Mouse (Mus musculus) myocyte (in vitro differentiated cells): Measurements from ENCODE around the gene Idh2.

Experiments
- CEBPB ChIP-seq: IDR thresholded peaks from 2 replicates; pipeline ENCODE4 v1.6.1; 2011; ENCODE audit warnings: mild to moderate bottlenecking, moderate library complexity; ENCODE audit not compliant: poor library complexity, insufficient read depth, severe bottlenecking
- MAX ChIP-seq: IDR thresholded peaks from one replicate; pipeline ENCODE4 v1.6.1; 2011; ENCODE audit warnings: low read depth, mild to moderate bottlenecking, control low read depth
- MYOG ChIP-seq, 3 experiments: IDR thresholded peaks; one replicate each; pipeline ENCODE4 v1.6.1; 2011; ENCODE audit warnings: control low read depth in 2 of 3, low read depth in 2 of 3, mild to moderate bottlenecking in 2 of 3; ENCODE audit not compliant: insufficient read length in 2 of 3, control insufficient read depth in 1 of 3, insufficient read depth in 1 of 3
- POLR2A ChIP-seq: IDR thresholded peaks from one replicate; pipeline ENCODE4 v1.6.1; 2011; ENCODE audit warnings: low read depth, mild to moderate bottlenecking, control low read depth, moderate library complexity; ENCODE audit not compliant: insufficient read length
- POLR2AphosphoS2 ChIP-seq: IDR thresholded peaks from one replicate; pipeline ENCODE4 v1.6.1; 2011; ENCODE audit warnings: low read depth, control low read depth; ENCODE audit not compliant: insufficient read length
- REST ChIP-seq: IDR thresholded peaks from one replicate; pipeline ENCODE4 v1.6.1; 2011; ENCODE audit warnings: mild to moderate bottlenecking, control low read depth, moderate library complexity; ENCODE audit not compliant: insufficient read depth, insufficient read length
- TCF12 ChIP-seq: IDR thresholded peaks from one replicate; pipeline ENCODE4 v1.6.1; 2011; ENCODE audit warnings: mild to moderate bottlenecking, control low read depth; ENCODE audit not compliant: poor library complexity, insufficient read depth, severe bottlenecking
- TCF3 ChIP-seq: IDR thresholded peaks from one replicate; pipeline ENCODE4 v1.6.1; 2011; ENCODE audit warnings: low read depth, control low read depth; ENCODE audit not compliant: insufficient read length
- USF1 ChIP-seq: IDR thresholded peaks from one replicate; pipeline ENCODE4 v1.6.1; 2011; ENCODE audit warnings: low read depth, mild to moderate bottlenecking, control low read depth, moderate library complexity

GRCm38 (mm10) chr7:80075946-80076583 is 39.1 kb downstream of the Idh2 start:
- no peak for TF ChIP-seq POLR2A
- TF ChIP-seq TCF3: no peak
- no peak for TF ChIP-seq TCF12
- no peak for TF ChIP-seq MYOG (IDR thresholded peaks at IDR 0.05; ENCODE audit: control insufficient read depth in 1 of 3, insufficient read depth in 1 of 3, insufficient read length in 2 of 3, low read depth in 2 of 3)
- no peak for TF ChIP-seq MAX
- no peak for TF ChIP-seq USF1
- TF ChIP-seq REST: no peak
- TF ChIP-seq CEBPB: no peak
- TF ChIP-seq POLR2AphosphoS2: no peak
